Mouse (Mus musculus) gastrocnemius, postnatal 14 days (tissue): ENCODE results near the gene Aox2. TPM values are rescaled to one million over a fixed set of nuclear protein-coding genes. Genes with fewer than 3 reads are reported as not detected.

ENCODE experiments used
- DNase-seq: peaks from one replicate; pipeline ENCODE4 v3.0.0; 2021; ENCODE audit warnings: mixed read lengths
- intact Hi-C: fragments of 180-260 bp; cut with DNase I; formaldehyde crosslinking; loops from one replicate; pipeline ENCODE4 v1.15.1; 2025; ENCODE audit warnings: low total_unique reads
- total RNA-seq, 2 experiments: library from RNA; stranded (reverse); gene quantifications; 2 replicates each; pipeline ENCODE4 v1.2.3; 2021

Gene Aox2
- total RNA-seq, 2 experiments from 2014 or later, result 0.08 to 0.13 TPM

DNA sequence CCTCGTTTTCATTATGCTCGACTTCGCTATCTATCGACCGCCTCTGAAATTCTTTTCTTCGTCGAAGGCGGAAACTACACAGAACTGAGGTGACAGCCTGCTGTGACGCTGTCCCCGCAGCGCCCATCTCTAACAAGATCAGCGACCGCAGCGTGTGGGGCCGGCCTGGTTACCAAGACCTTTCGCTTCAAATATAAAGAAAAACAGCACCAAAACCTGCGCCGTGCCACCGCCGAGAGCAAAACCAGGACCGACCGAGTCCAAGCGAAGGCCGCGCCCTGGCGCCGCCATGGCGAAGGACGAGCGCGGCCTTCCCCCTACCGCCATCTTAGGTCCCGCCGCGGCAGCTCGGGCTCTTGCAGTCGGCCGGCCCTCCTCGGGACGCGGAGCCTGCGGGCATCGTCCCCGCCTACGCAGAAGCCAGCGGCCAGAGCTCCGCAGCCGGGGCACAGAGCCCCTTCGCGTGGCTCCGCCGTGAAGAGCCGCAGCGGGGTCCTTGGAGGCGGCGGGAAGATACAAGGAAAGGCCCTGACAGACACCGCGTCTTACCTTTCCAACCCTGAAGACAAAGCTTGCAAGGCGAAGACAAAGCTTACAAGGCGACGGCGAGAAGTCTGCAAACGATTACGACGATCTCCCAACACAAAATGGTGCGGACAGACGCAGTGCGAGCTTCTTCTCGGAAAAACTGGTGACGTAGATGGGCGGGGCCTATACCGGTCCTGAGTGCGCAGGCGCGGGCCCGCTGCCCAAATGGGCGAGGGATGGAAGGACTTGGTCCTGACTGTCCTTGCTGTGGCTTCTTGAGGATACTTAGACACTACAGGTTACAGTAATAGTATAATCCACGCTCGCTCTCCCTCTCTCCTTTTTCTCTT, 145.5 kb downstream of the Aox2 start, which contains the start of gene Clk1:
Gene Clk1 (minus strand): TSS at position 696 of the 878 bp plus-strand sequence.
- DNase-seq, result peak; percentile 97
- intact Hi-C loops, result no loop called here

DNA sequence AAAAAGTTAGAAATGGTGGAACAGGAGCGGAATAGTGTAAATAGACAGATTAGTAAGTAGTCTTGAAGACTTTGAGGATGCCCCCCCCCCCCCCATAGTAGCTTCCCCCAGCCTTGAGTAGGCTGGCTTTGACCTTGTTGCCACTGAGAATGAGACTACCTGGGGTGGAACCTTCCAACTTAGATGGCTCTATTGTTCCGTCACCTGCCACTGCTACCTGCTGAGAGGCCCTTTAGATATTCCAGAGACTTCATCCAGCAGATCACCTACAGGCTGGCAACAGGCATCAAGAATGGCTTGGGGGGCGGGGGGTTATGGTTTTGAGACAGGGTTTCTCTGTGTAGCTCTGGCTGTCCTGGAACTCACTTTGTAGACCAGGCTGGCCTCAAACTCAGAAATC, 146.4 kb downstream of the Aox2 start:
- intact Hi-C loops, result no loop called here
- DNase-seq, result no peak

Other genes with a start within 250 kb of the Aox2 start
- 1 to 10 TPM; 3.6 to 4.9 TPM for gene Aox1, start 248.4 kb upstream of the Aox2 start, total RNA-seq
- under 1 TPM; 0.08 to 0.29 TPM for gene Aox3, start 165.2 kb upstream of the Aox2 start, total RNA-seq
- gene Aox4, start 67.9 kb upstream of the Aox2 start, total RNA-seq, result under 1 TPM in 1 of 2 experiments, not detected in 1; 0.14 TPM
- gene Bzw1, start 114.6 kb downstream of the Aox2 start, total RNA-seq, result 10 to 100 TPM; 54.4 to 73.9 TPM
- 10 to 100 TPM; 25.2 to 44.5 TPM for gene Clk1, start 145.7 kb downstream of the Aox2 start, total RNA-seq
- 1 to 10 TPM; 9.3 to 9.5 TPM for gene Nif3l1, start 166.8 kb downstream of the Aox2 start, total RNA-seq
- 10 to 100 TPM; 14.6 to 15.3 TPM for gene Ppil3, start 167.2 kb downstream of the Aox2 start, total RNA-seq
- gene Orc2, start 226.8 kb downstream of the Aox2 start, total RNA-seq, result 10 to 100 TPM in 1 of 2 experiments, 1 to 10 TPM in 1; 9.8 to 11.1 TPM